7 mouse cellular contexts compared by ENCODE assay signal in genomic region chr14:25476048-25476447, GRCm38 (mm10). TPM values are rescaled to one million over a fixed set of nuclear protein-coding genes. Genes with fewer than 3 reads are reported as not detected.
A peak's percentile ranks its signal among the peaks of the same experiment; 100 is the strongest.
DNase-seq lines count a peak whose midpoint lies in the region; ATAC-seq lines count a peak whose summit lies in the region.

No protein-coding gene starts in this region.

- no peak for ATAC-seq in midbrain, embryonic 11.5 days (ENCODE audit: low FRiP score)
- no peak for ATAC-seq in embryonic facial prominence, embryonic 15.5 days (ENCODE audit: insufficient number of reproducible peaks, low FRiP score, low TSS enrichment, low read depth)
- ATAC-seq in hindbrain, embryonic 14.5 days (ENCODE audit: low FRiP score) = no peak
- ATAC-seq in stomach, embryonic 14.5 days (ENCODE audit: insufficient number of reproducible peaks, insufficient read depth, low FRiP score, low read depth) = no peak

- peaks cover 100% of the 10 kb centered on the region for H3K4me1 ChIP-seq in midbrain, embryonic 10.5 days
- peaks cover 79% of the 10 kb centered on the region for H3K4me1 ChIP-seq in midbrain, embryonic 11.5 days (ENCODE audit: control insufficient read depth, insufficient read depth, low read length)
- peaks cover 97% of the 10 kb centered on the region for H3K4me1 ChIP-seq in embryonic facial prominence, embryonic 15.5 days
- H3K4me1 ChIP-seq in hindbrain, embryonic 14.5 days (replicated peaks; ENCODE audit: control insufficient read depth, insufficient read depth, low read length) = peaks cover 98% of the 10 kb centered on the region
- peaks cover 86% of the 10 kb centered on the region for H3K4me1 ChIP-seq in stomach, embryonic 14.5 days (ENCODE audit: control insufficient read depth, insufficient read depth, low read length)

- intact Hi-C loops in left cerebral cortex, postnatal 36 days (cut with DNase I) = no loop called here

- H3K27me3 ChIP-seq in midbrain, embryonic 10.5 days (ENCODE audit: low read depth, poor library complexity, severe bottlenecking) = no peaks in the 10 kb centered on the region
- no peaks in the 10 kb centered on the region for H3K27me3 ChIP-seq in midbrain, embryonic 11.5 days (ENCODE audit: control insufficient read depth, insufficient read depth, low read length)
- no peaks in the 10 kb centered on the region for H3K27me3 ChIP-seq in embryonic facial prominence, embryonic 15.5 days
- no peaks in the 10 kb centered on the region for H3K27me3 ChIP-seq in hindbrain, embryonic 14.5 days (ENCODE audit: control insufficient read depth, insufficient read depth, low read length)
- no peaks in the 10 kb centered on the region for H3K27me3 ChIP-seq in stomach, embryonic 14.5 days (ENCODE audit: control insufficient read depth, insufficient read depth, low read length)

- peak overlapping the region; percentile 14 for H3K27ac ChIP-seq in midbrain, embryonic 10.5 days (replicated peaks)
- H3K27ac ChIP-seq in midbrain, embryonic 11.5 days (ENCODE audit: low read depth, low read length) = no peak overlapping the region
- peak overlapping the region; percentile 73 for H3K27ac ChIP-seq in embryonic facial prominence, embryonic 15.5 days (replicated peaks)
- H3K27ac ChIP-seq in hindbrain, embryonic 14.5 days = peak overlapping the region; percentile 40; the same call in 1 of the 2 replicates
- H3K27ac ChIP-seq in stomach, embryonic 14.5 days (ENCODE audit: low read length) = peak overlapping the region; percentile 48; the same call in 1 of the 2 replicates

- peaks cover 44% of the 10 kb centered on the region for H3K36me3 ChIP-seq in midbrain, embryonic 10.5 days
- H3K36me3 ChIP-seq in midbrain, embryonic 11.5 days (ENCODE audit: control insufficient read depth, insufficient read depth, low read length) = no peaks in the 10 kb centered on the region
- no peaks in the 10 kb centered on the region for H3K36me3 ChIP-seq in embryonic facial prominence, embryonic 15.5 days
- no peaks in the 10 kb centered on the region for H3K36me3 ChIP-seq in hindbrain, embryonic 14.5 days (replicated peaks; ENCODE audit: control insufficient read depth, insufficient read depth)
- H3K36me3 ChIP-seq in stomach, embryonic 14.5 days (ENCODE audit: control insufficient read depth, insufficient read depth, low read length) = peaks cover 4% of the 10 kb centered on the region; the same call in 1 of the 2 replicates

- no peak overlapping the region for H3K4me3 ChIP-seq in midbrain, embryonic 10.5 days
- no peak overlapping the region for H3K4me3 ChIP-seq in midbrain, embryonic 11.5 days (ENCODE audit: low read depth, low read length)
- no peak overlapping the region for H3K4me3 ChIP-seq in embryonic facial prominence, embryonic 15.5 days (replicated peaks)
- H3K4me3 ChIP-seq in hindbrain, embryonic 14.5 days (replicated peaks; ENCODE audit: low read length) = no peak overlapping the region
- no peak overlapping the region for H3K4me3 ChIP-seq in stomach, embryonic 14.5 days (ENCODE audit: low read depth, low read length)

- H3K9me3 ChIP-seq in midbrain, embryonic 10.5 days (replicated peaks) = no peaks in the 10 kb centered on the region
- H3K9me3 ChIP-seq in midbrain, embryonic 11.5 days (ENCODE audit: control insufficient read depth, low read length) = no peaks in the 10 kb centered on the region
- no peaks in the 10 kb centered on the region for H3K9me3 ChIP-seq in embryonic facial prominence, embryonic 15.5 days (replicated peaks)
- no peaks in the 10 kb centered on the region for H3K9me3 ChIP-seq in hindbrain, embryonic 14.5 days (ENCODE audit: control insufficient read depth, low read length)
- H3K9me3 ChIP-seq in stomach, embryonic 14.5 days (ENCODE audit: control insufficient read depth, low read depth, low read length) = no peaks in the 10 kb centered on the region

- H3K4me2 ChIP-seq in midbrain, embryonic 11.5 days = no peak overlapping the region; the same call in 1 of the 2 replicates
- H3K4me2 ChIP-seq in embryonic facial prominence, embryonic 15.5 days (replicated peaks) = no peak overlapping the region
- H3K4me2 ChIP-seq in hindbrain, embryonic 14.5 days (replicated peaks) = no peak overlapping the region
- no peak overlapping the region for H3K4me2 ChIP-seq in stomach, embryonic 14.5 days (replicated peaks; ENCODE audit: low read depth, low read length)

- DNase-seq in midbrain, embryonic 10.5 days (ENCODE audit: low spot score) = no peak
- no peak for DNase-seq in midbrain, embryonic 11.5 days (ENCODE audit: low spot score, missing footprints)
- no peak for DNase-seq in hindbrain, embryonic 14.5 days (ENCODE audit: low spot score)
- DNase-seq in left cerebral cortex, postnatal 36 days (ENCODE audit: low spot score in 2 of 2) = no peak
- no peak for DNase-seq in kidney, postnatal 14 days

- no peak overlapping the region for H3K9ac ChIP-seq in midbrain, embryonic 11.5 days (ENCODE audit: low read length)
- H3K9ac ChIP-seq in embryonic facial prominence, embryonic 15.5 days = no peak overlapping the region
- no peak overlapping the region; the same call in 1 of the 2 replicates for H3K9ac ChIP-seq in hindbrain, embryonic 14.5 days
- H3K9ac ChIP-seq in stomach, embryonic 14.5 days (replicated peaks; ENCODE audit: low read depth, low read length) = no peak overlapping the region

- WGBS in midbrain, embryonic 10.5 days = 78% methylated on average over 9 of the region's 9 CpGs
- WGBS in midbrain, embryonic 11.5 days = 74% methylated on average over 9 of the region's 9 CpGs
- WGBS in embryonic facial prominence, embryonic 15.5 days = 58% methylated on average over 9 of the region's 9 CpGs
- 54% methylated on average over 9 of the region's 9 CpGs for WGBS in hindbrain, embryonic 14.5 days
- 60% methylated on average over 9 of the region's 9 CpGs for WGBS in stomach, embryonic 14.5 days

RNA-seq across cellular contexts. Expression of gene Zmiz1, which starts 17.1 kb away (rescaled TPM):
- 42.2 and 55.8 TPM in 2 replicates for polyA plus RNA-seq in midbrain, embryonic 10.5 days (2016; fragmentation: Nextera tagmentation; extraction: Ambion mirVana)
- 47.7 and 51.5 TPM in 2 replicates for polyA plus RNA-seq in midbrain, embryonic 11.5 days (2014; fragmentation: Nextera tagmentation; extraction: Ambion mirVana)
- polyA plus RNA-seq in embryonic facial prominence, embryonic 15.5 days (2015; fragmentation: Nextera tagmentation; extraction: Ambion mirVana) = 38.7 and 40.1 TPM in 2 replicates
- 70.0 and 70.6 TPM in 2 replicates for polyA plus RNA-seq in hindbrain, embryonic 14.5 days (2014; fragmentation: Nextera tagmentation; extraction: Ambion mirVana)
- polyA plus RNA-seq in stomach, embryonic 14.5 days (2014; fragmentation: Nextera tagmentation; extraction: Ambion mirVana) = 43.9 and 45.3 TPM in 2 replicates
- total RNA-seq in left cerebral cortex, postnatal 36 days (2021) = 100 to 1,000 TPM in 1 of 2 experiments, 10 to 100 TPM in 1; 83.9 to 111 TPM
